Mouse (Mus musculus) hindbrain, embryonic 14.5 days (tissue): ENCODE data around the gene Cmah. TPM values are rescaled to one million over a fixed set of nuclear protein-coding genes. Genes with fewer than 3 reads are reported as not detected.

Experiments
- ATAC-seq: fragments of 200-750 bp; cut with Nextera tagmentation; 2 replicates; pipeline ENCODE4 v1.8.0; 2017; ENCODE audit warnings: moderate number of reproducible peaks, mild to moderate bottlenecking, moderate TSS enrichment, moderate library complexity; ENCODE audit not compliant: low FRiP score
- DNase-seq: peaks from one replicate; pipeline ENCODE4 v3.0.0-alpha.2; 2015; ENCODE audit warnings: low spot score
- H3K27ac ChIP-seq: fragments of 300-500 bp; sonication (generic); 2 replicates; pipeline ENCODE4 v1.5.1; 2014; ENCODE audit warnings: mild to moderate bottlenecking, moderate library complexity
- H3K27me3 ChIP-seq: fragments of 300-500 bp; sonication (generic); 2 replicates; pipeline ENCODE4 v1.6.1; 2014; ENCODE audit warnings: mild to moderate bottlenecking, low read length, mixed read lengths; ENCODE audit not compliant: control insufficient read depth, insufficient read depth
- H3K36me3 ChIP-seq: fragments of 300-500 bp; sonication (generic); replicated peaks from 2 replicates; pipeline ENCODE4 v1.6.1; 2014; ENCODE audit not compliant: control insufficient read depth, insufficient read depth
- H3K4me1 ChIP-seq: fragments of 300-500 bp; sonication (generic); replicated peaks from 2 replicates; pipeline ENCODE4 v1.6.1; 2014; ENCODE audit warnings: antibody characterized with exemption, low read length, mixed read lengths; ENCODE audit not compliant: control insufficient read depth, insufficient read depth
- H3K4me2 ChIP-seq: fragments of 300-500 bp; sonication (generic); replicated peaks from 2 replicates; pipeline ENCODE4 v1.6.1; 2014; ENCODE audit warnings: mild to moderate bottlenecking, moderate library complexity
- H3K4me3 ChIP-seq: fragments of 300-500 bp; sonication (generic); replicated peaks from 2 replicates; pipeline ENCODE4 v1.5.1; 2014; ENCODE audit warnings: mild to moderate bottlenecking, low read length
- H3K9ac ChIP-seq: fragments of 300-500 bp; sonication (generic); 2 replicates; pipeline ENCODE4 v1.6.1; 2014
- H3K9me3 ChIP-seq: fragments of 300-500 bp; sonication (generic); 2 replicates; pipeline ENCODE4 v1.6.1; 2016; ENCODE audit warnings: low read length; ENCODE audit not compliant: control insufficient read depth
- WGBS: fragments of 180-500 bp; shearing (Covaris S2); extraction: QIAGEN DNeasy Blood & Tissue Kit; methylation state at CpG from one replicate; pipeline ENCODE4 v1.1.7; 2014; 5-methylcytosine and 5-hydroxymethylcytosine counted together
- polyA plus RNA-seq: library from polyadenylated mRNA; unstranded; fragments of >200 nt; fragmentation: Nextera tagmentation; extraction: Ambion mirVana; gene quantifications from 2 replicates; pipeline ENCODE4 v1.2.1, GENCODE M21; 2014

Gene Cmah
- 0.05 and 0.32 TPM in 2 replicates for polyA plus RNA-seq

- ATAC-seq (no peak), DNase-seq (no peak)
- Histone ChIP-seq H3K9me3 (no peaks in the 10 kb centered on the region), H3K4me1 (no peaks in the 10 kb centered on the region), H3K27ac (no peak within 1 kb of the TSS), H3K9ac (no peak within 1 kb of the TSS), H3K4me2 (no peak within 1 kb of the TSS), H3K4me3 (no peak within 1 kb of the TSS), H3K36me3 (no peaks in the 10 kb centered on the region), H3K27me3 (no peaks in the 10 kb centered on the region)
- 89% methylated on average over 5 of the region's 5 CpGs for WGBS
These were observed at the start of gene Cmah for GRCm38 (mm10) chr13:24327201-24327600. Gene Cmah, plus strand, starts transcription at chr13:24327404.

DNA sequence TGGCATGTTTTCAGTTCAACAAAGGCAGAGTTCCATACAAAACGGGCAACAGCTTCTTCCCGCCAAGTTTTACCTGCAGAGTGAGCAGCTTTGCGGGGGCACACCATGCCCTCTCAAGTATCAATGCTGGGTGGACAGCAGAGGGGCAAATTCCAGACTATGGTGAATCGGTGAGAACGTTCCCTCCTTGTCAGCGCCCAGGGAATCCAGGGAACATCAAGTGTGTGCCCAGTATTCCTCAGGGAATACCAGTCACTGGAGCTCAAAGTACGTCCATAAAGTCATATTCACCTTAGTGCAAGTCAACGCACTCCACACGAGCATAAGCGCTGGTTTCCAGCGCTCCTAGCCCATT is 47.8 kb upstream of the Cmah start:
- Histone ChIP-seq H3K4me3 (peak overlapping the region; percentile 77), H3K27ac (no peak overlapping the region), H3K4me1 (peaks cover 22% of the 10 kb centered on the region), H3K36me3 (peaks cover 6% of the 10 kb centered on the region), H3K9me3 (no peaks in the 10 kb centered on the region), H3K27me3 (no peaks in the 10 kb centered on the region), H3K9ac (peak overlapping the region; percentile 87; the same call in 1 of the 2 replicates), H3K4me2 (peak overlapping the region; percentile 75)
- DNase-seq (no peak), ATAC-seq (no peak)
- WGBS, result 54% methylated on average over 11 of the region's 11 CpGs

GRCm38 (mm10) chr13:24279762-24280438 is 47.3 kb upstream of the Cmah start:
- 2% methylated on average over 21 of the region's 21 CpGs for WGBS
- Histone ChIP-seq H3K27ac (no peak overlapping the region), H3K36me3 (peaks cover 6% of the 10 kb centered on the region), H3K4me1 (peaks cover 22% of the 10 kb centered on the region), H3K9me3 (no peaks in the 10 kb centered on the region), H3K4me3 (peak overlapping the region; percentile 77), H3K9ac (peak overlapping the region; percentile 87), H3K27me3 (no peaks in the 10 kb centered on the region), H3K4me2 (peak overlapping the region; percentile 75)
- DNase-seq (no peak), ATAC-seq (no peak)

- under 1% methylated on average over 68 of the region's 96 CpGs for WGBS
- ATAC-seq, result peak; percentile 98
These were observed 46.5 kb upstream of the Cmah start, which contains the start of gene Carmil1 for GRCm38 (mm10) chr13:24280439-24281431. Gene Carmil1, minus strand, starts transcription at chr13:24280795.

GRCm38 (mm10) chr13:24287381-24287780 is 39.8 kb upstream of the Cmah start:
- Histone ChIP-seq H3K36me3 (no peaks in the 10 kb centered on the region), H3K4me3 (no peak overlapping the region), H3K4me1 (no peaks in the 10 kb centered on the region), H3K9ac (no peak overlapping the region), H3K27ac (no peak overlapping the region), H3K9me3 (no peaks in the 10 kb centered on the region), H3K27me3 (no peaks in the 10 kb centered on the region), H3K4me2 (no peak overlapping the region)
- no peak for ATAC-seq
- WGBS, result 74% methylated on average over 2 of the region's 2 CpGs
- no peak for DNase-seq

More at GRCm38 (mm10) chr13:24280439-24281431, 46.5 kb upstream of the Cmah start, which contains the start of gene Carmil1:
- 0 out of 2 replicates have a peak, but pooled peaks cover under 1% of the 10 kb centered on the region for H3K36me3 ChIP-seq
- H3K27me3 ChIP-seq, result no peaks in the 10 kb centered on the region
- peaks cover 22% of the 10 kb centered on the region for H3K4me1 ChIP-seq
- no peaks in the 10 kb centered on the region for H3K9me3 ChIP-seq
- H3K9ac ChIP-seq, result peak within 1 kb of the TSS; percentile 87
- H3K4me3 ChIP-seq, result peak within 1 kb of the TSS; percentile 77
- H3K4me2 ChIP-seq, result peak within 1 kb of the TSS; percentile 75
- DNase-seq, result peak; percentile 84
- peak within 1 kb of the TSS; percentile 94 for H3K27ac ChIP-seq

GRCm38 (mm10) chr13:24297252-24297651 is 30.0 kb upstream of the Cmah start:
- 15% methylated on average over 4 of the region's 4 CpGs for WGBS
- Histone ChIP-seq H3K36me3 (no peaks in the 10 kb centered on the region), H3K9me3 (no peaks in the 10 kb centered on the region), H3K27me3 (no peaks in the 10 kb centered on the region), H3K27ac (no peak overlapping the region), H3K4me1 (no peaks in the 10 kb centered on the region), H3K4me2 (no peak overlapping the region), H3K9ac (no peak overlapping the region), H3K4me3 (no peak overlapping the region)
- peak; percentile 91 for DNase-seq
- no peak for ATAC-seq

- Histone ChIP-seq H3K36me3 (no peaks in the 10 kb centered on the region), H3K4me2 (no peak overlapping the region), H3K9me3 (no peaks in the 10 kb centered on the region), H3K9ac (no peak overlapping the region), H3K27me3 (no peaks in the 10 kb centered on the region), H3K4me3 (no peak overlapping the region), H3K27ac (no peak overlapping the region), H3K4me1 (no peaks in the 10 kb centered on the region)
- DNase-seq (no peak), ATAC-seq (no peak)
- WGBS, result 82% methylated on average over 4 of the region's 4 CpGs
These were observed 21.7 kb upstream of the Cmah start for GRCm38 (mm10) chr13:24305486-24305885.

GRCm38 (mm10) chr13:24306248-24306647 is 21.0 kb upstream of the Cmah start:
- Histone ChIP-seq H3K4me3 (no peak overlapping the region), H3K36me3 (no peaks in the 10 kb centered on the region), H3K27me3 (no peaks in the 10 kb centered on the region), H3K27ac (no peak overlapping the region), H3K9ac (no peak overlapping the region), H3K4me2 (no peak overlapping the region), H3K9me3 (no peaks in the 10 kb centered on the region), H3K4me1 (no peaks in the 10 kb centered on the region)
- 50% methylated on average over 4 of the region's 4 CpGs for WGBS
- ATAC-seq, result no peak
- DNase-seq, result no peak
